Mouse (Mus musculus): ENCODE results near the gene Lgals4. TPM values are rescaled to one million over a fixed set of nuclear protein-coding genes. Genes with fewer than 3 reads are reported as not detected.

Lgals4 gene
- polyA plus RNA-seq, 2 experiments: 5.9 to 18.0 TPM

- no peak for ATAC-seq (ENCODE audit: low FRiP score, low read depth)
- Histone ChIP-seq H3K9me3 (ENCODE audit: control insufficient read depth, low read length) (0 out of 2 replicates have a peak, but pooled peaks cover 3% of the 10 kb centered on the region), H3K4me2 (replicated peaks; ENCODE audit: low read depth, low read length, severe bottlenecking) (no peak overlapping the region), H3K9ac (ENCODE audit: low read depth, low read length, severe bottlenecking) (no peak overlapping the region), H3K27me3 (ENCODE audit: control insufficient read depth, insufficient read depth, low read length) (no peaks in the 10 kb centered on the region), H3K36me3 (ENCODE audit: control insufficient read depth, insufficient read depth, low read length) (no peaks in the 10 kb centered on the region), H3K4me1 (ENCODE audit: control insufficient read depth, insufficient read depth, low read length) (no peaks in the 10 kb centered on the region; the same call in 1 of the 2 replicates), H3K4me3 (replicated peaks; ENCODE audit: low read length) (no peak overlapping the region), H3K27ac (replicated peaks; ENCODE audit: low read depth, low read length) (no peak overlapping the region)
- no peak for DNase-seq (ENCODE audit: low spot score)
- WGBS: 81% methylated on average over 15 of the region's 15 CpGs
- TF ChIP-seq POLR2A (IDR thresholded peaks at IDR 0.05; ENCODE audit: borderline replicate concordance, extremely low read depth, insufficient read depth, insufficient read length): no peak
Measured at GRCm38 (mm10) chr7:28795832-28796231, 37.8 kb upstream of the Lgals4 start.

GRCm38 (mm10) chr7:28796562-28796975 lies 37.1 kb upstream of the Lgals4 start:
- TF ChIP-seq POLR2A (IDR thresholded peaks at IDR 0.05; ENCODE audit: borderline replicate concordance, extremely low read depth, insufficient read depth, insufficient read length): no peak
- H3K9ac ChIP-seq (ENCODE audit: low read depth, low read length, severe bottlenecking): peak overlapping the region; percentile 39; the same call in 1 of the 2 replicates
- peaks cover under 1% of the 10 kb centered on the region; the same call in 1 of the 2 replicates for H3K4me1 ChIP-seq (ENCODE audit: control insufficient read depth, insufficient read depth, low read length)
- H3K4me3 ChIP-seq (replicated peaks; ENCODE audit: low read length): no peak overlapping the region; the same call in 1 of the 2 replicates
- no peak overlapping the region; the same call in 1 of the 2 replicates for H3K27ac ChIP-seq (replicated peaks; ENCODE audit: low read depth, low read length)
- H3K27me3 ChIP-seq (ENCODE audit: control insufficient read depth, insufficient read depth, low read length): no peaks in the 10 kb centered on the region
- no peaks in the 10 kb centered on the region for H3K36me3 ChIP-seq (ENCODE audit: control insufficient read depth, insufficient read depth, low read length)
- peak; percentile 68 for ATAC-seq (ENCODE audit: low FRiP score, low read depth)
- DNase-seq (ENCODE audit: low spot score): no peak
- peak overlapping the region; percentile 36 for H3K4me2 ChIP-seq (replicated peaks; ENCODE audit: low read depth, low read length, severe bottlenecking)
- 17% methylated on average over 32 of the region's 32 CpGs for WGBS
- H3K9me3 ChIP-seq (ENCODE audit: control insufficient read depth, low read length): 0 out of 2 replicates have a peak, but pooled peaks cover 3% of the 10 kb centered on the region

GRCm38 (mm10) chr7:28799994-28800393 lies 33.7 kb upstream of the Lgals4 start:
- TF ChIP-seq POLR2A (IDR thresholded peaks at IDR 0.05; ENCODE audit: borderline replicate concordance, extremely low read depth, insufficient read depth, insufficient read length): no peak
- Histone ChIP-seq H3K4me3 (replicated peaks; ENCODE audit: low read length) (no peak overlapping the region), H3K27me3 (ENCODE audit: control insufficient read depth, insufficient read depth, low read length) (no peaks in the 10 kb centered on the region), H3K9me3 (ENCODE audit: control insufficient read depth, low read length) (0 out of 2 replicates have a peak, but pooled peaks cover 3% of the 10 kb centered on the region), H3K4me2 (replicated peaks; ENCODE audit: low read depth, low read length, severe bottlenecking) (no peak overlapping the region), H3K36me3 (ENCODE audit: control insufficient read depth, insufficient read depth, low read length) (no peaks in the 10 kb centered on the region), H3K9ac (ENCODE audit: low read depth, low read length, severe bottlenecking) (no peak overlapping the region), H3K4me1 (ENCODE audit: control insufficient read depth, insufficient read depth, low read length) (peaks cover 24% of the 10 kb centered on the region), H3K27ac (replicated peaks; ENCODE audit: low read depth, low read length) (no peak overlapping the region)
- WGBS: 95% methylated on average over 9 of the region's 9 CpGs
- ATAC-seq (ENCODE audit: low FRiP score, low read depth): no peak
- DNase-seq (ENCODE audit: low spot score): no peak

- Histone ChIP-seq H3K9me3 (ENCODE audit: control insufficient read depth, low read length) (0 out of 2 replicates have a peak, but pooled peaks cover 3% of the 10 kb centered on the region), H3K36me3 (ENCODE audit: control insufficient read depth, insufficient read depth, low read length) (no peaks in the 10 kb centered on the region), H3K4me2 (replicated peaks; ENCODE audit: low read depth, low read length, severe bottlenecking) (no peak overlapping the region), H3K27me3 (ENCODE audit: control insufficient read depth, insufficient read depth, low read length) (no peaks in the 10 kb centered on the region), H3K4me3 (replicated peaks; ENCODE audit: low read length) (no peak overlapping the region), H3K4me1 (ENCODE audit: control insufficient read depth, insufficient read depth, low read length) (peaks cover 24% of the 10 kb centered on the region), H3K27ac (replicated peaks; ENCODE audit: low read depth, low read length) (peak overlapping the region; percentile 90), H3K9ac (ENCODE audit: low read depth, low read length, severe bottlenecking) (no peak overlapping the region)
- no peak for ATAC-seq (ENCODE audit: low FRiP score, low read depth)
- WGBS: 62% methylated on average over 3 of the region's 3 CpGs
- no peak for DNase-seq (ENCODE audit: low spot score)
- TF ChIP-seq POLR2A (IDR thresholded peaks at IDR 0.05; ENCODE audit: borderline replicate concordance, extremely low read depth, insufficient read depth, insufficient read length): no peak
Measured at GRCm38 (mm10) chr7:28801451-28801850, 32.2 kb upstream of the Lgals4 start.

- Histone ChIP-seq H3K27ac (replicated peaks; ENCODE audit: low read depth, low read length) (peak overlapping the region; percentile 90), H3K4me3 (replicated peaks; ENCODE audit: low read length) (no peak overlapping the region), H3K4me1 (ENCODE audit: control insufficient read depth, insufficient read depth, low read length) (peaks cover 24% of the 10 kb centered on the region), H3K9me3 (ENCODE audit: control insufficient read depth, low read length) (0 out of 2 replicates have a peak, but pooled peaks cover 3% of the 10 kb centered on the region), H3K9ac (ENCODE audit: low read depth, low read length, severe bottlenecking) (no peak overlapping the region), H3K27me3 (ENCODE audit: control insufficient read depth, insufficient read depth, low read length) (no peaks in the 10 kb centered on the region), H3K4me2 (replicated peaks; ENCODE audit: low read depth, low read length, severe bottlenecking) (peak overlapping the region; percentile 28; the same call in 1 of the 2 replicates), H3K36me3 (ENCODE audit: control insufficient read depth, insufficient read depth, low read length) (no peaks in the 10 kb centered on the region)
- DNase-seq (ENCODE audit: low spot score) (peak; percentile 72), ATAC-seq (ENCODE audit: low FRiP score, low read depth) (peak; percentile 42; the same call in 1 of the 2 replicates)
- TF ChIP-seq POLR2A (IDR thresholded peaks at IDR 0.05; ENCODE audit: borderline replicate concordance, extremely low read depth, insufficient read depth, insufficient read length): no peak
- WGBS: 15% methylated on average over 10 of the region's 10 CpGs
Measured at GRCm38 (mm10) chr7:28801901-28802670, 31.6 kb upstream of the Lgals4 start.

Data from limb, embryonic 14.5 days (tissue).